Mouse (Mus musculus) kidney, postnatal 25 days (tissue): Measurements from ENCODE around the gene Celsr1.

Source experiments
- DNase-seq, 2 experiments: peaks; one replicate each; pipeline ENCODE4 v3.0.0; 2021; ENCODE audit warnings: mixed read lengths in 2 of 2

The Celsr1 gene

GRCm38 (mm10) chr15:86033191-86033841 is at the start of gene Celsr1:
Gene Celsr1, minus strand, starts transcription at chr15:86033777.
- peak; percentile 24 to 58 for DNase-seq

- peak in 1 of 2 experiments; percentile 64 for DNase-seq
These were observed 49.7 kb upstream of the Celsr1 start for GRCm38 (mm10) chr15:86083261-86083741.

- DNase-seq = no peak
These were observed 49.0 kb upstream of the Celsr1 start for GRCm38 (mm10) chr15:86082551-86082961.

- DNase-seq = no peak
These were observed 48.1 kb upstream of the Celsr1 start for GRCm38 (mm10) chr15:86081654-86082053.

- DNase-seq = no peak
These were observed 46.8 kb upstream of the Celsr1 start for GRCm38 (mm10) chr15:86080408-86080807.

GRCm38 (mm10) chr15:86079876-86080275 is 46.3 kb upstream of the Celsr1 start:
- DNase-seq = peak; percentile 80 to 87

- no peak for DNase-seq
These were observed 45.9 kb upstream of the Celsr1 start for GRCm38 (mm10) chr15:86079467-86079866.

GRCm38 (mm10) chr15:86078481-86079216 is 45.1 kb upstream of the Celsr1 start:
- DNase-seq = peak; percentile 61 to 79

GRCm38 (mm10) chr15:86077934-86078333 is 44.4 kb upstream of the Celsr1 start:
- no peak for DNase-seq

- DNase-seq = peak; percentile 49 to 67
These were observed 42.8 kb upstream of the Celsr1 start for GRCm38 (mm10) chr15:86076378-86076777.

GRCm38 (mm10) chr15:86076048-86076315 is 42.4 kb upstream of the Celsr1 start:
- DNase-seq = peak in 1 of 2 experiments; percentile 65

GRCm38 (mm10) chr15:86075305-86076047 is 41.9 kb upstream of the Celsr1 start:
- no peak for DNase-seq

- peak; percentile 48 to 80 for DNase-seq
These were observed 40.8 kb upstream of the Celsr1 start for GRCm38 (mm10) chr15:86074171-86074937.

GRCm38 (mm10) chr15:86071166-86071565 is 37.6 kb upstream of the Celsr1 start:
- DNase-seq = no peak

- no peak for DNase-seq
These were observed 36.8 kb upstream of the Celsr1 start for GRCm38 (mm10) chr15:86070368-86070767.

- no peak for DNase-seq
These were observed 35.6 kb upstream of the Celsr1 start for GRCm38 (mm10) chr15:86069011-86069791.

GRCm38 (mm10) chr15:86067941-86068495 is 34.4 kb upstream of the Celsr1 start:
- no peak for DNase-seq

- DNase-seq = peak in 1 of 2 experiments; percentile 64
These were observed 34.0 kb upstream of the Celsr1 start for GRCm38 (mm10) chr15:86067581-86067910.

GRCm38 (mm10) chr15:86066836-86067580 is 33.4 kb upstream of the Celsr1 start:
- no peak for DNase-seq

- no peak for DNase-seq
These were observed 31.8 kb upstream of the Celsr1 start for GRCm38 (mm10) chr15:86065367-86065766.

GRCm38 (mm10) chr15:86064850-86065229 is 31.3 kb upstream of the Celsr1 start:
- peak in 1 of 2 experiments; percentile 73 for DNase-seq
